Mouse (Mus musculus) myocyte (in vitro differentiated cells): ENCODE results near the gene Stk24.

ENCODE experiments used
- CEBPB ChIP-seq: IDR thresholded peaks from 2 replicates; pipeline ENCODE4 v1.6.1; 2011; ENCODE audit warnings: mild to moderate bottlenecking, moderate library complexity; ENCODE audit not compliant: poor library complexity, insufficient read depth, severe bottlenecking
- E2F4 ChIP-seq: IDR thresholded peaks from one replicate; pipeline ENCODE4 v1.6.1; 2011; ENCODE audit warnings: mild to moderate bottlenecking, control low read depth, moderate library complexity; ENCODE audit not compliant: insufficient read depth
- MAX ChIP-seq: IDR thresholded peaks from one replicate; pipeline ENCODE4 v1.6.1; 2011; ENCODE audit warnings: low read depth, mild to moderate bottlenecking, control low read depth
- MYOD1 ChIP-seq, 3 experiments: IDR thresholded peaks; one replicate each; pipeline ENCODE4 v1.6.1; 2011; ENCODE audit warnings: control low read depth in 2 of 3, low read depth in 2 of 3, mild to moderate bottlenecking in 2 of 3, moderate library complexity in 1 of 3; ENCODE audit not compliant: insufficient read length in 2 of 3, control insufficient read depth in 1 of 3
- MYOG ChIP-seq, 3 experiments: IDR thresholded peaks; one replicate each; pipeline ENCODE4 v1.6.1; 2011; ENCODE audit warnings: control low read depth in 2 of 3, low read depth in 2 of 3, mild to moderate bottlenecking in 2 of 3; ENCODE audit not compliant: insufficient read length in 2 of 3, control insufficient read depth in 1 of 3, insufficient read depth in 1 of 3
- POLR2A ChIP-seq: IDR thresholded peaks from one replicate; pipeline ENCODE4 v1.6.1; 2011; ENCODE audit warnings: low read depth, mild to moderate bottlenecking, control low read depth, moderate library complexity; ENCODE audit not compliant: insufficient read length
- POLR2AphosphoS2 ChIP-seq: IDR thresholded peaks from one replicate; pipeline ENCODE4 v1.6.1; 2011; ENCODE audit warnings: low read depth, control low read depth; ENCODE audit not compliant: insufficient read length
- REST ChIP-seq: IDR thresholded peaks from one replicate; pipeline ENCODE4 v1.6.1; 2011; ENCODE audit warnings: mild to moderate bottlenecking, control low read depth, moderate library complexity; ENCODE audit not compliant: insufficient read depth, insufficient read length
- TCF3 ChIP-seq: IDR thresholded peaks from one replicate; pipeline ENCODE4 v1.6.1; 2011; ENCODE audit warnings: low read depth, control low read depth; ENCODE audit not compliant: insufficient read length
- USF1 ChIP-seq: IDR thresholded peaks from one replicate; pipeline ENCODE4 v1.6.1; 2011; ENCODE audit warnings: low read depth, mild to moderate bottlenecking, control low read depth, moderate library complexity

DNA sequence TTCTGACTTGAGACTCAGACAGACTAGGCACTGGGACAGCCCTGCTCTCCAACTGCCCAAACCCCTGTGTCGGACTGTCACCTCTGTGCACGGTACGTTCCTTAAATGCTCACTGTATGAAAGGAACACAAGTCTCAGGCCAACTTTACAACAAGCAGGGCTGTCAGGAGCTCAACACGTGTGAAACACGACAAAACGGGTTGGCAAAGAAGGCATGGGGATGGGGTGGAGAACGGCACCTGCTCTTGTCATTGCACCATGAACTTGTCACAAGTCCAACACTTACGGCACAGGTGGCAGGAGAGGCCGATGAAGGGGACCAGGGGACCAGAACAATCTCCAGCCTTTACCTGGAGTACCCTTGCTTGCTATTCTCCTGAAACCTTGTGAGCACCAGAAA, 80.7 kb downstream of the Stk24 start:
- TF ChIP-seq POLR2A: no peak
- TF ChIP-seq CEBPB: no peak
- no peak for TF ChIP-seq MYOG (IDR thresholded peaks at IDR 0.05; ENCODE audit: control insufficient read depth in 1 of 3, insufficient read depth in 1 of 3, insufficient read length in 2 of 3, low read depth in 2 of 3)
- no peak for TF ChIP-seq MYOD1 (IDR thresholded peaks at IDR 0.05; ENCODE audit: control insufficient read depth in 1 of 3, insufficient read length in 2 of 3, low read depth in 2 of 3)
- TF ChIP-seq E2F4: no peak
- no peak for TF ChIP-seq REST
- no peak for TF ChIP-seq POLR2AphosphoS2
- TF ChIP-seq MAX: no peak
- no peak for TF ChIP-seq TCF3
- no peak for TF ChIP-seq USF1
